22 mouse cellular contexts compared by ENCODE assay signal in genomic region chr1:134056285-134056684, GRCm38 (mm10). TPM values are rescaled to one million over a fixed set of nuclear protein-coding genes. Genes with fewer than 3 reads are reported as not detected.
DNase-seq lines count a peak whose midpoint lies in the region; ATAC-seq and TF ChIP-seq lines count a peak whose summit lies in the region.
"Had no signal": no experiment of that assay in that cellular context is flagged by ENCODE, and none has a peak within 500 bp of the region (broad histone marks: within the 10 kb centered on the region; RNA-seq: fewer than 3 reads in every experiment).

No protein-coding gene starts in this region.

- no peak for TF ChIP-seq CTCF in intestine, postnatal 0 days (IDR thresholded peaks at IDR 0.05; ENCODE audit: low read depth)

- peaks cover 45% of the 10 kb centered on the region for H3K4me1 ChIP-seq in hindbrain, embryonic 10.5 days (replicated peaks)
- H3K4me1 ChIP-seq in hindbrain, embryonic 12.5 days = peaks cover 21% of the 10 kb centered on the region
- H3K4me1 ChIP-seq in midbrain, embryonic 10.5 days = peaks cover 57% of the 10 kb centered on the region
- H3K4me1 ChIP-seq in midbrain, embryonic 11.5 days (ENCODE audit: control insufficient read depth, insufficient read depth, low read length) = peaks cover 16% of the 10 kb centered on the region
- H3K4me1 ChIP-seq in intestine, postnatal 0 days (replicated peaks; ENCODE audit: control insufficient read depth, insufficient read depth, low read length) = peaks cover 27% of the 10 kb centered on the region

- no peak overlapping the region for H3K9ac ChIP-seq in hindbrain, embryonic 12.5 days
- H3K9ac ChIP-seq in midbrain, embryonic 11.5 days (ENCODE audit: low read length) = no peak overlapping the region
- no peak overlapping the region for H3K9ac ChIP-seq in intestine, postnatal 0 days (ENCODE audit: low read depth, low read length)
- H3K9ac ChIP-seq: embryonic facial prominence, embryonic 12.5 days; forebrain, embryonic 12.5 days; forebrain, postnatal 0 days; heart, embryonic 15.5 days had no signal

- H3K36me3 ChIP-seq in hindbrain, embryonic 10.5 days = no peaks in the 10 kb centered on the region
- no peaks in the 10 kb centered on the region for H3K36me3 ChIP-seq in hindbrain, embryonic 12.5 days
- H3K36me3 ChIP-seq in midbrain, embryonic 10.5 days = no peaks in the 10 kb centered on the region
- H3K36me3 ChIP-seq in midbrain, embryonic 11.5 days (ENCODE audit: control insufficient read depth, insufficient read depth, low read length) = no peaks in the 10 kb centered on the region
- no peaks in the 10 kb centered on the region for H3K36me3 ChIP-seq in intestine, postnatal 0 days (ENCODE audit: control insufficient read depth, insufficient read depth)
- H3K36me3 ChIP-seq: embryonic facial prominence, embryonic 12.5 days; forebrain, embryonic 12.5 days; heart, embryonic 15.5 days had no signal

- H3K9me3 ChIP-seq in hindbrain, embryonic 10.5 days = no peaks in the 10 kb centered on the region
- no peaks in the 10 kb centered on the region for H3K9me3 ChIP-seq in hindbrain, embryonic 12.5 days (replicated peaks)
- H3K9me3 ChIP-seq in midbrain, embryonic 10.5 days (replicated peaks) = no peaks in the 10 kb centered on the region
- H3K9me3 ChIP-seq in midbrain, embryonic 11.5 days (ENCODE audit: control insufficient read depth, low read length) = no peaks in the 10 kb centered on the region
- H3K9me3 ChIP-seq in intestine, postnatal 0 days (ENCODE audit: control insufficient read depth) = no peaks in the 10 kb centered on the region
- H3K9me3 ChIP-seq: embryonic facial prominence, embryonic 12.5 days; forebrain, embryonic 12.5 days; heart, embryonic 15.5 days had no signal

- no peak overlapping the region for H3K4me3 ChIP-seq in hindbrain, embryonic 10.5 days
- H3K4me3 ChIP-seq in hindbrain, embryonic 12.5 days = no peak overlapping the region
- no peak overlapping the region for H3K4me3 ChIP-seq in midbrain, embryonic 10.5 days
- H3K4me3 ChIP-seq in midbrain, embryonic 11.5 days (ENCODE audit: low read depth, low read length) = no peak overlapping the region
- H3K4me3 ChIP-seq in intestine, postnatal 0 days (ENCODE audit: low read depth, low read length) = no peak overlapping the region
- H3K4me3 ChIP-seq: embryonic facial prominence, embryonic 12.5 days; forebrain, embryonic 12.5 days; heart, adult 2 months; heart, embryonic 15.5 days had no signal

- no peak for ATAC-seq in hindbrain, embryonic 12.5 days (ENCODE audit: low FRiP score)
- no peak for ATAC-seq in midbrain, embryonic 11.5 days (ENCODE audit: low FRiP score)
- no peak for ATAC-seq in intestine, postnatal 0 days
- ATAC-seq: activated CD4-positive, CD25-positive, alpha-beta regulatory T cell, adult 4 months; forebrain, postnatal 0 days; hindbrain, embryonic 16.5 days; Patski had no signal

- no peaks in the 10 kb centered on the region for H3K27me3 ChIP-seq in hindbrain, embryonic 10.5 days (ENCODE audit: insufficient read depth, poor library complexity, severe bottlenecking)
- no peaks in the 10 kb centered on the region for H3K27me3 ChIP-seq in hindbrain, embryonic 12.5 days
- no peaks in the 10 kb centered on the region for H3K27me3 ChIP-seq in midbrain, embryonic 10.5 days (ENCODE audit: low read depth, poor library complexity, severe bottlenecking)
- H3K27me3 ChIP-seq in midbrain, embryonic 11.5 days (ENCODE audit: control insufficient read depth, insufficient read depth, low read length) = no peaks in the 10 kb centered on the region
- no peaks in the 10 kb centered on the region for H3K27me3 ChIP-seq in intestine, postnatal 0 days (replicated peaks; ENCODE audit: control insufficient read depth, insufficient read depth, low read length)
- H3K27me3 ChIP-seq: embryonic facial prominence, embryonic 12.5 days; forebrain, embryonic 12.5 days; heart, embryonic 15.5 days; Patski had no signal

- WGBS in hindbrain, embryonic 10.5 days = 85% methylated on average over 4 of the region's 4 CpGs
- WGBS in hindbrain, embryonic 12.5 days = 78% methylated on average over 4 of the region's 4 CpGs
- 79% methylated on average over 4 of the region's 4 CpGs for WGBS in midbrain, embryonic 10.5 days
- WGBS in midbrain, embryonic 11.5 days = 79% methylated on average over 4 of the region's 4 CpGs
- WGBS in intestine, postnatal 0 days = 59% methylated on average over 4 of the region's 4 CpGs

- H3K4me2 ChIP-seq in hindbrain, embryonic 12.5 days (replicated peaks) = no peak overlapping the region
- H3K4me2 ChIP-seq in midbrain, embryonic 11.5 days = no peak overlapping the region
- peak overlapping the region; percentile 47; the same call in 1 of the 2 replicates for H3K4me2 ChIP-seq in intestine, postnatal 0 days (replicated peaks; ENCODE audit: low read depth)
- H3K4me2 ChIP-seq: embryonic facial prominence, embryonic 12.5 days; forebrain, embryonic 12.5 days; heart, embryonic 11.5 days; heart, embryonic 15.5 days had no signal

- no peak for DNase-seq in hindbrain, embryonic 10.5 days (ENCODE audit: low spot score)
- DNase-seq in midbrain, embryonic 10.5 days (ENCODE audit: low spot score) = no peak
- DNase-seq in midbrain, embryonic 11.5 days (ENCODE audit: low spot score, missing footprints) = no peak
- no peak for DNase-seq in heart, adult 11 months
- no peak for DNase-seq in ovary, postnatal 36 days (ENCODE audit: low spot score)
- DNase-seq: adrenal gland, postnatal 14 days; cerebellum, adult 11-12 months; cerebellum, adult 9-10 months; cerebellum, postnatal 25 days; forebrain, postnatal 0 days; gastrocnemius, postnatal 36 days; heart, adult 2 months; heart, postnatal 14 days had no signal

- peak overlapping the region; percentile 80 for H3K27ac ChIP-seq in hindbrain, embryonic 10.5 days
- no peak overlapping the region for H3K27ac ChIP-seq in hindbrain, embryonic 12.5 days
- peak overlapping the region; percentile 73 for H3K27ac ChIP-seq in midbrain, embryonic 10.5 days (replicated peaks)
- no peak overlapping the region for H3K27ac ChIP-seq in midbrain, embryonic 11.5 days (ENCODE audit: low read depth, low read length)
- H3K27ac ChIP-seq in intestine, postnatal 0 days (ENCODE audit: low read depth, low read length) = peak overlapping the region; percentile 87; the same call in 1 of the 2 replicates
- H3K27ac ChIP-seq: embryonic facial prominence, embryonic 12.5 days; forebrain, embryonic 12.5 days; heart, embryonic 15.5 days had no signal

RNA-seq across cellular contexts. Expression of gene Fmod, which starts 19.2 kb away (rescaled TPM):
- 3.6 and 9.8 TPM in 2 replicates for polyA plus RNA-seq in hindbrain, embryonic 10.5 days (2016; fragmentation: Nextera tagmentation; extraction: Ambion mirVana)
- polyA plus RNA-seq in hindbrain, embryonic 12.5 days (2016; fragmentation: Nextera tagmentation; extraction: Ambion mirVana) = 12.7 and 19.8 TPM in 2 replicates
- 2.8 and 6.5 TPM in 2 replicates for polyA plus RNA-seq in midbrain, embryonic 10.5 days (2016; fragmentation: Nextera tagmentation; extraction: Ambion mirVana)
- 5.7 and 6.8 TPM in 2 replicates for polyA plus RNA-seq in midbrain, embryonic 11.5 days (2014; fragmentation: Nextera tagmentation; extraction: Ambion mirVana)
- polyA plus RNA-seq in intestine, postnatal 0 days (2015; fragmentation: Nextera tagmentation; extraction: Ambion mirVana) = 2.2 and 2.4 TPM in 2 replicates
- polyA plus RNA-seq: activated CD4-positive, CD25-positive, alpha-beta regulatory T cell, adult 4 months had no signal

RNA-seq across cellular contexts. Expression of gene Btg2, which starts 22.6 kb away (rescaled TPM):
- 100.0 and 117 TPM in 2 replicates for polyA plus RNA-seq in hindbrain, embryonic 10.5 days (2016; fragmentation: Nextera tagmentation; extraction: Ambion mirVana)
- 90.4 and 105 TPM in 2 replicates for polyA plus RNA-seq in hindbrain, embryonic 12.5 days (2016; fragmentation: Nextera tagmentation; extraction: Ambion mirVana)
- polyA plus RNA-seq in midbrain, embryonic 10.5 days (2016; fragmentation: Nextera tagmentation; extraction: Ambion mirVana) = 107 and 161 TPM in 2 replicates
- 150 and 153 TPM in 2 replicates for polyA plus RNA-seq in midbrain, embryonic 11.5 days (2014; fragmentation: Nextera tagmentation; extraction: Ambion mirVana)
- 30.0 and 32.6 TPM in 2 replicates for polyA plus RNA-seq in intestine, postnatal 0 days (2015; fragmentation: Nextera tagmentation; extraction: Ambion mirVana)

RNA-seq across cellular contexts. Expression of gene Chit1, which starts 54.8 kb away (rescaled TPM):
- not detected in 2 replicates for polyA plus RNA-seq in hindbrain, embryonic 10.5 days (2016; fragmentation: Nextera tagmentation; extraction: Ambion mirVana)
- polyA plus RNA-seq in hindbrain, embryonic 12.5 days (2016; fragmentation: Nextera tagmentation; extraction: Ambion mirVana) = 0.13 TPM in 1 of 2 replicates, not detected in the other
- not detected in 2 replicates for polyA plus RNA-seq in midbrain, embryonic 10.5 days (2016; fragmentation: Nextera tagmentation; extraction: Ambion mirVana)
- polyA plus RNA-seq in midbrain, embryonic 11.5 days (2014; fragmentation: Nextera tagmentation; extraction: Ambion mirVana) = not detected in 2 replicates
- 0.25 TPM in 1 of 2 replicates, not detected in the other for polyA plus RNA-seq in intestine, postnatal 0 days (2015; fragmentation: Nextera tagmentation; extraction: Ambion mirVana)
- polyA plus RNA-seq: activated CD4-positive, CD25-positive, alpha-beta regulatory T cell, adult 4 months; embryonic facial prominence, embryonic 12.5 days; forebrain, embryonic 12.5 days; Patski had no signal

Comparison
In these comparisons a context has a peak if more than half of its experiments do, and no peak if none do; other contexts are left out.
1. H3K27ac ChIP-seq: peak in hindbrain, embryonic 10.5 days (single experiment), midbrain, embryonic 10.5 days (single experiment) and intestine, postnatal 0 days (single experiment); none in hindbrain, embryonic 12.5 days (single experiment) and midbrain, embryonic 11.5 days (single experiment).